In genomic region chr7:37999691-38000090, GRCm38 (mm10) we compare ENCODE assay signal across 8 mouse cellular contexts. TPM values are rescaled to one million over a fixed set of nuclear protein-coding genes. Genes with fewer than 3 reads are reported as not detected.
A peak's percentile ranks its signal among the peaks of the same experiment; 100 is the strongest.
DNase-seq lines count a peak whose midpoint lies in the region.
"Had no signal": no experiment of that assay in that cellular context is flagged by ENCODE, and none has a peak within 500 bp of the region (broad histone marks: within the 10 kb centered on the region; RNA-seq: fewer than 3 reads in every experiment).

No protein-coding gene starts in this region.

- DNase-seq in kidney, adult 8-10 months: peak; percentile 14 to 17
- DNase-seq in kidney, postnatal 10 days: no peak
- peak; percentile 54 for DNase-seq in CD4-positive helper T cell, adult 2 months (ENCODE audit: low read depth, low spot score)
- peak; percentile 25 for DNase-seq in NIH3T3 (ENCODE audit: low read depth)
- peak; percentile 57 for DNase-seq in retina, embryonic 14.5 days (ENCODE audit: low spot score)
- DNase-seq in layer of hippocampus, postnatal 36 days: no peak
- DNase-seq in layer of hippocampus, adult 18-20 months (ENCODE audit: low spot score in 2 of 2): no peak
- DNase-seq: heart, postnatal 4 days had no signal

RNA-seq across cellular contexts. Expression of gene Uri1, which starts 23.7 kb away (rescaled TPM):
- 10 to 100 TPM; 31.2 to 33.4 TPM for total RNA-seq in layer of hippocampus, postnatal 36 days (2021)
- total RNA-seq in layer of hippocampus, adult 18-20 months (2021): 10 to 100 TPM; 40.4 to 41.5 TPM

Comparison
In these comparisons a context has a peak if more than half of its experiments do, and no peak if none do; other contexts are left out.
1. DNase-seq: peak in kidney, adult 8-10 months (2 of 2), CD4-positive helper T cell, adult 2 months (single experiment), NIH3T3 (single experiment) and retina, embryonic 14.5 days (single experiment); none in kidney, postnatal 10 days (single experiment), layer of hippocampus, postnatal 36 days (0 of 2) and layer of hippocampus, adult 18-20 months (0 of 2).